Mouse (Mus musculus) testis, adult 10 weeks (tissue): ENCODE data around the gene Phf21a. TPM values are rescaled to one million over a fixed set of nuclear protein-coding genes. Genes with fewer than 3 reads are reported as not detected.

ENCODE experiments used
- polyA plus RNA-seq: library from polyadenylated mRNA; stranded (reverse); fragments of 350-450 nt; fragmentation: Illumina TruSeq; extraction: RNeasy Lipid Tissue Mini Kit (QIAGEN cat#74804); gene quantifications from one replicate; pipeline ENCODE4 v1.2.3, GENCODE M21; 2014; ENCODE audit warnings: low read depth, low replicate concordance

Gene Phf21a
- polyA plus RNA-seq = 126 TPM

GRCm38 (mm10) chr2:92092817-92093216 is at the start of gene Phf21a:
TSS of gene Phf21a (plus strand) at chr2:92093117.

GRCm38 (mm10) chr2:92374514-92374913 is 281.6 kb downstream of the Phf21a start, which contains the start of the genes Pex16 and Large2:
TSS of gene Pex16 (plus strand) at chr2:92374676.
TSS of gene Large2 (minus strand) at chr2:92374869.

DNA sequence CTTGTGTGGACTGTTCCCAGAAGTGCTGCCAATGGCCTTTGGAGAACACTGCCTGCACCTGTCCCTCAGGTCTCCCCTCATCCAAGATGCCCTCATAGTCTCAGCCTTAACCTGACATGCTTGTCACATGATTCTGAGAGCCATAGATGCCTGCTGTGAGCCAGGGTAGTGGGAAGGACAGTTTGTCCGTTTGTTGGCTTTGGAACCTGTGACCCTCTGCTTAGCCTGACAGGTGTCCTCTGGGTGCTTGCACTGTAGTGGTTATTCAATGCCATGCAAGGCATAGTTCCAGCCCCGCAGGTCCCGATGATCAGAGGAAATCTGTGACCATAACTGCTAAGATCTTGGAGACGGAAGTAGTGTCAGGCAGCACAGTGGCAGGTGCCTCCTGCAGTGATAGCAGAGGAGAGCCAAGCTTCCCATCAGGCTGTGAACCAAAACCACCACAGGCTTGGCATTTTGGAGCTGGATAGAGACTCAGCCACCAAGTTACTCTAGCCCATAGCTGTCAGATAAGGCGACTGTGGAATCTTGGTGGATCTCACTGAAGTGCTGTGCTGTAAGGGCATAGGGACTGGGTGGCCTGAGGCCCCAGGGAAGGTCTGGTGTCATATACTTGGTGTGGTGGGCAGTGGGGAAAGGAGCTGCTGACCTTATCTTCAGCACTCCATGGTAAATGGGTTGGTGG is 289.1 kb downstream of the Phf21a start, which contains the start of gene 1700029I15Rik:
1700029I15Rik (plus strand) TSS at position 638 of the 688 bp plus-strand sequence.

GRCm38 (mm10) chr2:92401091-92401561 is 308.2 kb downstream of the Phf21a start, which contains the start of gene Mapk8ip1:
TSS of gene Mapk8ip1 (minus strand) at chr2:92401263.

Other genes starting within 250 kb of the Phf21a start
- not detected for gene Chrm4, start 165.9 kb upstream of the Phf21a start, polyA plus RNA-seq
- gene Mdk, start 160.8 kb upstream of the Phf21a start, polyA plus RNA-seq = not detected
- gene Gm9821, start 147.4 kb upstream of the Phf21a start, polyA plus RNA-seq = 0.10 TPM
- 0.31 TPM for gene Dgkz, start 117.3 kb upstream of the Phf21a start, polyA plus RNA-seq
- gene Creb3l1, start 68.6 kb upstream of the Phf21a start, polyA plus RNA-seq = 2.2 TPM